Mouse (Mus musculus) testis, adult 2 months (tissue): ENCODE results near the gene Rbfox1. TPM values are rescaled to one million over a fixed set of nuclear protein-coding genes. Genes with fewer than 3 reads are reported as not detected.

Experiments used
- H3K27ac ChIP-seq: fragments of 200-500 bp; 2 replicates; pipeline ENCODE4 v1.5.1; 2012; ENCODE audit warnings: low read depth, low read length; ENCODE audit not compliant: control insufficient read depth, insufficient read depth
- H3K27me3 ChIP-seq: fragments of 200-500 bp; 2 replicates; pipeline ENCODE4 v1.6.1; 2012; ENCODE audit warnings: mild to moderate bottlenecking, low read length, moderate library complexity; ENCODE audit not compliant: control insufficient read depth, insufficient read depth
- H3K36me3 ChIP-seq: fragments of 200-500 bp; 2 replicates; pipeline ENCODE4 v1.6.1; 2012; ENCODE audit warnings: mild to moderate bottlenecking, low read length; ENCODE audit not compliant: control insufficient read depth, insufficient read depth
- H3K4me1 ChIP-seq: fragments of 200-500 bp; 2 replicates; pipeline ENCODE4 v1.6.1; 2012; ENCODE audit warnings: low read length; ENCODE audit not compliant: control insufficient read depth, insufficient read depth
- H3K4me3 ChIP-seq: fragments of 200-500 bp; 2 replicates; pipeline ENCODE4 v1.5.1; 2012; ENCODE audit warnings: low read depth, mild to moderate bottlenecking, low read length, moderate library complexity, mixed read lengths; ENCODE audit not compliant: control insufficient read depth
- CTCF ChIP-seq: fragments of 200-500 bp; IDR thresholded peaks from 2 replicates; pipeline ENCODE4 v1.5.1; 2012; ENCODE audit warnings: low read depth, mild to moderate bottlenecking, inconsistent platforms, low read length, moderate library complexity; ENCODE audit not compliant: control insufficient read depth, insufficient read depth, insufficient replicate concordance
- POLR2A ChIP-seq: fragments of 200-500 bp; IDR thresholded peaks from 2 replicates; pipeline ENCODE4 v1.6.1; 2012; ENCODE audit warnings: low read depth, mild to moderate bottlenecking, inconsistent platforms, low read length, moderate library complexity; ENCODE audit not compliant: control insufficient read depth
- polyA plus RNA-seq: library from polyadenylated mRNA; depleted of rRNA; stranded (reverse); fragments of >200 nt; gene quantifications from 2 replicates; pipeline ENCODE4 v1.2.3, GENCODE M21; 2012

The Rbfox1 gene
- polyA plus RNA-seq, 1 experiment = 0.23 TPM

GRCm38 (mm10) chr16:6349381-6349780, 464.2 kb downstream of the Rbfox1 start:
- Histone ChIP-seq H3K27me3 (no peaks in the 10 kb centered on the region), H3K27ac (no peak overlapping the region), H3K36me3 (no peaks in the 10 kb centered on the region), H3K4me3 (no peak overlapping the region), H3K4me1 (no peaks in the 10 kb centered on the region; the same call in 1 of the 2 replicates)
- TF ChIP-seq POLR2A (no peak), CTCF (no peak)

GRCm38 (mm10) chr16:6350256-6350655, 465.1 kb downstream of the Rbfox1 start:
- no peak overlapping the region for H3K4me3 ChIP-seq
- no peak for TF ChIP-seq CTCF
- TF ChIP-seq POLR2A = no peak
- H3K27ac ChIP-seq = no peak overlapping the region
- H3K36me3 ChIP-seq = no peaks in the 10 kb centered on the region
- no peaks in the 10 kb centered on the region for H3K27me3 ChIP-seq
- H3K4me1 ChIP-seq = no peaks in the 10 kb centered on the region; the same call in 1 of the 2 replicates

- H3K36me3 ChIP-seq = no peaks in the 10 kb centered on the region
- no peak for TF ChIP-seq POLR2A
- TF ChIP-seq CTCF = no peak
These were observed 468.0 kb downstream of the Rbfox1 start for GRCm38 (mm10) chr16:6353191-6353590.

GRCm38 (mm10) chr16:6356931-6357330, 471.8 kb downstream of the Rbfox1 start:
- TF ChIP-seq CTCF = no peak
- no peak for TF ChIP-seq POLR2A
- Histone ChIP-seq H3K27me3 (no peaks in the 10 kb centered on the region), H3K27ac (no peak overlapping the region), H3K4me1 (no peaks in the 10 kb centered on the region), H3K36me3 (no peaks in the 10 kb centered on the region), H3K4me3 (no peak overlapping the region)

More at GRCm38 (mm10) chr16:6353191-6353590, 468.0 kb downstream of the Rbfox1 start:
- no peak overlapping the region for H3K27ac ChIP-seq
- no peaks in the 10 kb centered on the region; the same call in 1 of the 2 replicates for H3K4me1 ChIP-seq
- H3K27me3 ChIP-seq = no peaks in the 10 kb centered on the region
- H3K4me3 ChIP-seq = no peak overlapping the region

GRCm38 (mm10) chr16:6365793-6366192, 480.6 kb downstream of the Rbfox1 start:
- Histone ChIP-seq H3K4me3 (no peak overlapping the region), H3K4me1 (no peaks in the 10 kb centered on the region), H3K36me3 (no peaks in the 10 kb centered on the region), H3K27me3 (no peaks in the 10 kb centered on the region), H3K27ac (no peak overlapping the region)
- TF ChIP-seq POLR2A (no peak), CTCF (no peak)

GRCm38 (mm10) chr16:6366649-6367048, 481.5 kb downstream of the Rbfox1 start:
- Histone ChIP-seq H3K27me3 (no peaks in the 10 kb centered on the region), H3K36me3 (no peaks in the 10 kb centered on the region), H3K4me1 (no peaks in the 10 kb centered on the region), H3K27ac (no peak overlapping the region), H3K4me3 (no peak overlapping the region)
- no peak for TF ChIP-seq CTCF
- no peak for TF ChIP-seq POLR2A

- no peak overlapping the region for H3K27ac ChIP-seq
- TF ChIP-seq POLR2A (no peak), CTCF (no peak)
- no peaks in the 10 kb centered on the region for H3K36me3 ChIP-seq
- no peaks in the 10 kb centered on the region for H3K4me1 ChIP-seq
- H3K4me3 ChIP-seq = no peak overlapping the region
- no peaks in the 10 kb centered on the region for H3K27me3 ChIP-seq
These were observed 495.8 kb downstream of the Rbfox1 start for GRCm38 (mm10) chr16:6380924-6381323.

GRCm38 (mm10) chr16:6381572-6381971, 496.4 kb downstream of the Rbfox1 start:
- TF ChIP-seq CTCF (no peak), POLR2A (no peak)
- Histone ChIP-seq H3K36me3 (no peaks in the 10 kb centered on the region), H3K27ac (no peak overlapping the region), H3K27me3 (no peaks in the 10 kb centered on the region), H3K4me3 (no peak overlapping the region), H3K4me1 (no peaks in the 10 kb centered on the region)
